Comparison of ENCODE assay signal across 25 mouse cellular contexts in the genomic region with DNA sequence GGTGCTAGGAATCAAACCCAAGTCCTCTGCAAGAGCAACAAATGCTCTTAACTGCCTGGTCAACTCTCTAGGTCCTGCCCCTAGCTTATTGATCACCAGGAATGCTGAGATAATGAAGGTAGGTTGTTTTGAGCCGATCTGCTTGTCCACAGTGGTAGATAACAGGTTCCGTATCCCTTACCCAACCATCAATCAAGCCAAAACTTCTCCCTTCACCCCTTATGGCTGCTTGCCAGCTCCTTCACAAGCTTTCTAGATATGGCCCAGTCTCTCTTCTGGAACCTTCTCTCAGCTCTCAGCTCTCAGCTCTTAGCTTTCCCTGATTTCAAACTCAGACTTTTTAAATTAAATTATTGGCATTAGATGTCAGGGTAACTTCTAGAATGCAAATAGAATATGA.
"Had no signal": no experiment of that assay in that cellular context is flagged by ENCODE, and none has a peak within 500 bp of the region (broad histone marks: within the 10 kb centered on the region; RNA-seq: fewer than 3 reads in every experiment).

No protein-coding gene starts in this region.

- H3K4me1 ChIP-seq: embryonic facial prominence, embryonic 12.5 days; embryonic facial prominence, embryonic 13.5 days; embryonic facial prominence, embryonic 15.5 days; forebrain, embryonic 12.5 days; forebrain, embryonic 13.5 days; forebrain, embryonic 15.5 days had no signal

- H3K27ac ChIP-seq: embryonic facial prominence, embryonic 10.5 days; embryonic facial prominence, embryonic 12.5 days; embryonic facial prominence, embryonic 13.5 days; embryonic facial prominence, embryonic 15.5 days; forebrain, embryonic 10.5 days; forebrain, embryonic 12.5 days; forebrain, embryonic 13.5 days; forebrain, embryonic 15.5 days; gastrocnemius, adult 2 months; heart, adult 2 months had no signal

- H3K4me3 ChIP-seq: embryonic facial prominence, embryonic 10.5 days; embryonic facial prominence, embryonic 12.5 days; embryonic facial prominence, embryonic 13.5 days; embryonic facial prominence, embryonic 15.5 days; erythroblast, embryonic 14.5 days; forebrain, embryonic 10.5 days; forebrain, embryonic 12.5 days; forebrain, embryonic 13.5 days; forebrain, embryonic 15.5 days; gastrocnemius, adult 2 months; heart, adult 2 months had no signal

- H3K9me3 ChIP-seq: embryonic facial prominence, embryonic 10.5 days; embryonic facial prominence, embryonic 12.5 days; embryonic facial prominence, embryonic 13.5 days; embryonic facial prominence, embryonic 15.5 days; forebrain, embryonic 10.5 days; forebrain, embryonic 12.5 days; forebrain, embryonic 13.5 days; forebrain, embryonic 15.5 days had no signal

- DNase-seq: cerebellum, adult 9-10 months; cerebellum, adult 9-11 months; cerebellum, postnatal 10 days; cerebellum, postnatal 14 days; cerebellum, postnatal 25 days; cerebellum, postnatal 36 days; embryo, embryonic 11 days; forebrain, postnatal 0 days; gastrocnemius, adult 2 months; gastrocnemius, postnatal 10 days; gastrocnemius, postnatal 14 days; gastrocnemius, postnatal 25 days; gastrocnemius, postnatal 36 days; heart, adult 11 months; heart, adult 18-20 months; heart, adult 2 months had no signal

- H3K27me3 ChIP-seq: embryonic facial prominence, embryonic 12.5 days; embryonic facial prominence, embryonic 13.5 days; embryonic facial prominence, embryonic 15.5 days; forebrain, embryonic 12.5 days; forebrain, embryonic 13.5 days; forebrain, embryonic 15.5 days had no signal

- H3K36me3 ChIP-seq: embryonic facial prominence, embryonic 10.5 days; embryonic facial prominence, embryonic 12.5 days; embryonic facial prominence, embryonic 13.5 days; embryonic facial prominence, embryonic 15.5 days; forebrain, embryonic 10.5 days; forebrain, embryonic 12.5 days; forebrain, embryonic 15.5 days had no signal

- H3K9ac ChIP-seq: embryonic facial prominence, embryonic 12.5 days; embryonic facial prominence, embryonic 13.5 days; embryonic facial prominence, embryonic 15.5 days; forebrain, embryonic 12.5 days; forebrain, embryonic 13.5 days; forebrain, embryonic 15.5 days; forebrain, postnatal 0 days had no signal
